Mouse (Mus musculus) spleen, embryonic (tissue): ENCODE data around the gene Foxn1.

Source experiments
- CTCF ChIA-PET: fragments of 350-600 bp; sonication (Branson Sonifier 250); formaldehyde crosslinking; loops from one replicate; lab custom pipeline; 2022; lab: Charles Lee

Foxn1 gene

GRCm38 (mm10) chr11:78386508-78387043 lies at the start of gene Foxn1:
Foxn1 (minus strand) TSS chr11:78386558.
- CTCF ChIA-PET = no interaction called here

- CTCF ChIA-PET = interaction anchor here (0.6 to 0.8 kb wide), 2 partner anchors 131 to 326 kb away, joined by 6 read pairs; no protein-coding TSS in a partner anchor
Observed at GRCm38 (mm10) chr11:78435776-78436349, 49.5 kb upstream of the Foxn1 start.

- CTCF ChIA-PET = no interaction called here
Observed at GRCm38 (mm10) chr11:78434052-78434451, 47.7 kb upstream of the Foxn1 start.

GRCm38 (mm10) chr11:78431176-78431575 lies 44.8 kb upstream of the Foxn1 start:
- CTCF ChIA-PET = no interaction called here

- CTCF ChIA-PET = no interaction called here
Observed at GRCm38 (mm10) chr11:78430195-78430878, 44.0 kb upstream of the Foxn1 start.

- CTCF ChIA-PET = no interaction called here
Observed at GRCm38 (mm10) chr11:78428309-78428708, 42.0 kb upstream of the Foxn1 start.

- CTCF ChIA-PET = no interaction called here
Observed at GRCm38 (mm10) chr11:78427655-78428054, 41.3 kb upstream of the Foxn1 start.

GRCm38 (mm10) chr11:78425572-78425971 lies 39.2 kb upstream of the Foxn1 start:
- CTCF ChIA-PET = no interaction called here

- CTCF ChIA-PET = no interaction called here
Observed at GRCm38 (mm10) chr11:78424352-78424751, 38.0 kb upstream of the Foxn1 start.

GRCm38 (mm10) chr11:78422055-78422819 lies 35.9 kb upstream of the Foxn1 start, which contains the start of gene Slc13a2:
Slc13a2 (minus strand) TSS chr11:78422217.
- CTCF ChIA-PET = no interaction called here

- CTCF ChIA-PET = interaction anchor here (0.6 kb wide), 1 partner anchor 139 kb away, joined by 5 read pairs; no protein-coding TSS in a partner anchor
Observed at GRCm38 (mm10) chr11:78421201-78422009, 35.0 kb upstream of the Foxn1 start.

GRCm38 (mm10) chr11:78420263-78420889 lies 34.0 kb upstream of the Foxn1 start:
- CTCF ChIA-PET = interaction anchor here (0.6 kb wide), 1 partner anchor 138 kb away, joined by 5 read pairs; no protein-coding TSS in a partner anchor

- CTCF ChIA-PET = interaction anchor here (0.9 kb wide), 1 partner anchor 37 kb away, joined by 4 read pairs; no protein-coding TSS in a partner anchor
Observed at GRCm38 (mm10) chr11:78416854-78417253, 30.5 kb upstream of the Foxn1 start.

- CTCF ChIA-PET = no interaction called here
Observed at GRCm38 (mm10) chr11:78412861-78413260, 26.5 kb upstream of the Foxn1 start.

GRCm38 (mm10) chr11:78412324-78412850 lies 26.0 kb upstream of the Foxn1 start:
- CTCF ChIA-PET = no interaction called here

GRCm38 (mm10) chr11:78411606-78412323 lies 25.4 kb upstream of the Foxn1 start:
- CTCF ChIA-PET = interaction anchor here (0.6 kb wide), 1 partner anchor 53 kb away, joined by 5 read pairs; no protein-coding TSS in a partner anchor

GRCm38 (mm10) chr11:78408256-78409240 lies 22.2 kb upstream of the Foxn1 start:
- CTCF ChIA-PET = no interaction called here

GRCm38 (mm10) chr11:78402062-78402461 lies 15.7 kb upstream of the Foxn1 start:
- CTCF ChIA-PET = no interaction called here
